Mouse (Mus musculus) C2C12 (cell line): ENCODE results near the gene Gpc6. TPM values are rescaled to one million over a fixed set of nuclear protein-coding genes. Genes with fewer than 3 reads are reported as not detected.

ENCODE experiments used
- H3K27me3 ChIP-seq: one replicate; pipeline ENCODE4 v1.6.1; 2011; ENCODE audit not compliant: control insufficient read depth, insufficient read depth, insufficient read length
- H3K36me3 ChIP-seq: one replicate; pipeline ENCODE4 v1.6.1; 2011; ENCODE audit not compliant: control insufficient read depth, insufficient read depth
- H3K4me3 ChIP-seq: one replicate; pipeline ENCODE4 v1.5.1; 2011; ENCODE audit warnings: mild to moderate bottlenecking, control low read depth; ENCODE audit not compliant: poor library complexity, insufficient read depth, severe bottlenecking
- H3K79me2 ChIP-seq: one replicate; pipeline ENCODE4 v1.6.1; 2011; ENCODE audit not compliant: control insufficient read depth, insufficient read depth
- H3K79me3 ChIP-seq: one replicate; pipeline ENCODE4 v1.6.1; 2011; ENCODE audit warnings: low read depth, control low read depth
- H3ac ChIP-seq: one replicate; pipeline ENCODE3; 2011; ENCODE audit warnings: low read depth; ENCODE audit not compliant: control insufficient read depth, insufficient read length
- CEBPB ChIP-seq: IDR thresholded peaks from one replicate; pipeline ENCODE4 v1.6.1; 2011; ENCODE audit warnings: low read depth, mild to moderate bottlenecking, control low read depth, moderate library complexity
- CTCF ChIP-seq: IDR thresholded peaks from one replicate; pipeline ENCODE4 v1.5.1; 2011; ENCODE audit not compliant: control insufficient read depth, insufficient read depth, insufficient read length
- FOSL1 ChIP-seq: IDR thresholded peaks from one replicate; pipeline ENCODE4 v1.8.0; 2011; ENCODE audit warnings: mild to moderate bottlenecking, low read length; ENCODE audit not compliant: poor library complexity, insufficient read depth, severe bottlenecking
- MAX ChIP-seq: IDR thresholded peaks from one replicate; pipeline ENCODE4 v1.6.1; 2011; ENCODE audit warnings: mild to moderate bottlenecking, control low read depth
- MYOD1 ChIP-seq: IDR thresholded peaks from one replicate; pipeline ENCODE4 v1.6.1; 2011; ENCODE audit warnings: low read depth; ENCODE audit not compliant: control insufficient read depth, insufficient read length
- MYOG ChIP-seq: IDR thresholded peaks from one replicate; pipeline ENCODE4 v1.6.1; 2011; ENCODE audit not compliant: control insufficient read depth, insufficient read length; ENCODE audit errors: extremely low read depth
- USF1 ChIP-seq: IDR thresholded peaks from one replicate; pipeline ENCODE4 v1.6.1; 2011; ENCODE audit warnings: low read depth, mild to moderate bottlenecking, control low read depth, moderate library complexity
- polyA plus RNA-seq: library from polyadenylated mRNA; unstranded; fragments of >200 nt; fragmentation: generic; extraction: Trizol; gene quantifications from one replicate; pipeline ENCODE4 v1.2.1, GENCODE M21; 2012; ENCODE audit warnings: missing spikeins

The Gpc6 gene
- polyA plus RNA-seq, 1 experiment = 9.6 TPM

DNA sequence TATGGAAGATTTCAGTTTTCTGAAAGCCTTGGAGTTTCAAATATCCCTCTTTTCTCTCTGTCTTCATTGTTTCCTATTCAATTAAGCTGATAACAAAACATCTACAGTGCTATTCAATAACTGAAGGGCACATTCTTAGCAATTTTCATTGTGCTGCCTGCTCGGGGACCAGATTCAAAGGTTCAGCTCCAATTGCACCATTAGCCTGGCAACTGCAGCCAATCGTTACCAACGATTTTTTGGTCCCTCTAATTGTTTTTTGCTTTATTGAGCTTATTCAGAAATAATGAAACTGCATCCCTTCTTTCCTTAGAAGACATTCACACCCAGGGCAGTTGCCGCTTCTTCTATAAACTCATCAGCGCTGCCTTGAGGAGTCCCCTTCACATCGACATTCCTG is 128.2 kb downstream of the Gpc6 start:
- Histone ChIP-seq H3K79me3 (no peaks in the 10 kb centered on the region), H3K27me3 (no peaks in the 10 kb centered on the region), H3K36me3 (no peaks in the 10 kb centered on the region), H3K79me2 (peaks cover 5% of the 10 kb centered on the region), H3ac (no peak overlapping the region), H3K4me3 (no peak overlapping the region)
- TF ChIP-seq MYOG (no peak), MYOD1 (no peak), FOSL1 (no peak), MAX (no peak), CTCF (no peak), CEBPB (no peak), USF1 (no peak)

DNA sequence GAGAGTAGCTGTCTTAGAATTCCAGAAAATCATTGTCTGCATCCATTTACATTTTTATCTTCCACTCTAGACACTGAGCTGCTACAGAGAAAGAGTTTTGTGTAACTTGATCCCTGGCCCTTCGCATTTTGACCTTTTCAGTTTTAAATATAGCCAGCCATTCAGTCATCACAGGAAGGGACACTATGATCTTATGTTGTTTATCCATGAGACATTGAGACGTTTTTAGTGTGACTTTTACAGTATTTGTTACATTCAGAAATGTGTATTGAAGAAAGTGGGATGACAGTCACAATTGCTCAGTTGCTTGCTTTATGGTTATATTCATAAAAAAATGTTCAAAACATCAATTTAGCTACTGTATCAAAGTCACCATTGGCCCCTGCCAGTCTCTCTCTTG is 130.0 kb downstream of the Gpc6 start:
- TF ChIP-seq FOSL1 = no peak
- no peak for TF ChIP-seq CTCF
- no peak for TF ChIP-seq MYOG
- no peak for TF ChIP-seq MYOD1
- no peak for TF ChIP-seq MAX
- TF ChIP-seq CEBPB = no peak
- no peak for TF ChIP-seq USF1
- Histone ChIP-seq H3K79me3 (no peaks in the 10 kb centered on the region), H3K27me3 (no peaks in the 10 kb centered on the region), H3ac (no peak overlapping the region), H3K79me2 (peaks cover 5% of the 10 kb centered on the region), H3K4me3 (no peak overlapping the region), H3K36me3 (no peaks in the 10 kb centered on the region)

DNA sequence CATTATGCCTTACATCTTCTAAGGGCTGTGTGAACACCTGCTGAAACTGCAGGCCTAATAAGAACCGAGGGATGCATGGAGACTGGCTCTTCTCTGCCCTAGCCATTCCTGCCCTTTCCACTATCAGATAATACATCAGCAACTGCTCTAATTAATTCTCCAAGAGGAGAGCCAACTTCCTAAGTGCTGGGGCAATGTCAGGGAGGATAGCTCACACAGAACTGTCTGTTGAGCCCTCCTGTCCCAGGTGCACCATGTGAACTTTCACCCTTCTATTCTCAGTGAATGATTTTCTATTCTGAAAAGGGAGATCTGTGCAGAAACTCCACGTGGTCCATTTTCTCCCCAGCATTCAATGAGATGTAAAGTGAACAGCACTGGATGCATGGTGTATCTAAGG is 136.0 kb downstream of the Gpc6 start:
- no peaks in the 10 kb centered on the region for H3K79me3 ChIP-seq
- H3ac ChIP-seq = no peak overlapping the region
- H3K27me3 ChIP-seq = no peaks in the 10 kb centered on the region
- H3K4me3 ChIP-seq = no peak overlapping the region
- peaks cover 5% of the 10 kb centered on the region for H3K79me2 ChIP-seq
- no peak for TF ChIP-seq MYOD1
- TF ChIP-seq CTCF = no peak
- no peaks in the 10 kb centered on the region for H3K36me3 ChIP-seq

DNA sequence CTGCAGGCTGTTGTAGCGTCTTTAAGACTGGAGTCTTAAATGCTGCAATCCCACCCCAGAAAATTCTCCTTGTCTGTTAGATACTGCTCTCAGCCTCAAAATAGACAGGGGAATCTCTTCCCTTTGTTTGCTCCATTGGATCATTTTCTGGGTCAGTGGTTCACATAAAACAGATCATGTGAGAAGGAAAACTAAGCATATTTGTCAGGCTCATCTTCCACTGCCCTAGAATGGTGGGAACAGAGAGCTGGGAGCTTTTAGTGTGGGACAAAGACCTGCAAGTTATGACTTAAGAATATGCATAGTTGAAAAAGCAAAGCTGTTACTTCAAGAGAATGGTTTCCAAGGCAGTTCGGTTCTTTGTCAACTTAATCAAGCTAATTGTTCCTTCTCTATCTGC is 136.4 kb downstream of the Gpc6 start:
- H3K27me3 ChIP-seq = no peaks in the 10 kb centered on the region
- TF ChIP-seq MYOD1 (no peak), CEBPB (no peak), MAX (no peak), MYOG (no peak), CTCF (no peak), FOSL1 (no peak), USF1 (no peak)
- peaks cover 5% of the 10 kb centered on the region for H3K79me2 ChIP-seq
- no peaks in the 10 kb centered on the region for H3K36me3 ChIP-seq
- H3ac ChIP-seq = no peak overlapping the region
- H3K4me3 ChIP-seq = no peak overlapping the region
- H3K79me3 ChIP-seq = no peaks in the 10 kb centered on the region

DNA sequence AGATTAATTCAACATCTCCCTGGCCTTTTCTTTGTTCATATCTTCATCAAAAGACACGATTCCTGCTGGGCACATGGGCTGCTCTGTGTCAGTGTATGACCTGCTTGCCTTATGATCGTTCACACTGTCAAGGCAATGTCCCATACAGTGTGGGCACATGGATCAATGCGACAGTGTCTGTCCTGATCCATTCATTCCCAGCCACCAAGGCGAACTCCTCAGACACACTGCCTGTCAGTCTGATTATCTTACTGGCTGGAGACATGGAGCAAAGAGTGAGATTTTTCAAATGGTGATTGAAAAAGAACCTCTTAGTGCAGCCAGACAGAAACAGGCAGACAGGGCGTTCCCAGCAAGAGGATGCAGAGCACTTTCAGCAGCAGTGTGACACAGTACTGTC is 143.1 kb downstream of the Gpc6 start:
- Histone ChIP-seq H3K27me3 (no peaks in the 10 kb centered on the region), H3K36me3 (no peaks in the 10 kb centered on the region), H3K4me3 (no peak overlapping the region), H3K79me2 (no peaks in the 10 kb centered on the region), H3K79me3 (no peaks in the 10 kb centered on the region), H3ac (no peak overlapping the region)
- TF ChIP-seq FOSL1 = no peak
- TF ChIP-seq MAX = no peak
- no peak for TF ChIP-seq CEBPB
- no peak for TF ChIP-seq USF1
- no peak for TF ChIP-seq MYOG
- TF ChIP-seq CTCF = no peak
- no peak for TF ChIP-seq MYOD1

DNA sequence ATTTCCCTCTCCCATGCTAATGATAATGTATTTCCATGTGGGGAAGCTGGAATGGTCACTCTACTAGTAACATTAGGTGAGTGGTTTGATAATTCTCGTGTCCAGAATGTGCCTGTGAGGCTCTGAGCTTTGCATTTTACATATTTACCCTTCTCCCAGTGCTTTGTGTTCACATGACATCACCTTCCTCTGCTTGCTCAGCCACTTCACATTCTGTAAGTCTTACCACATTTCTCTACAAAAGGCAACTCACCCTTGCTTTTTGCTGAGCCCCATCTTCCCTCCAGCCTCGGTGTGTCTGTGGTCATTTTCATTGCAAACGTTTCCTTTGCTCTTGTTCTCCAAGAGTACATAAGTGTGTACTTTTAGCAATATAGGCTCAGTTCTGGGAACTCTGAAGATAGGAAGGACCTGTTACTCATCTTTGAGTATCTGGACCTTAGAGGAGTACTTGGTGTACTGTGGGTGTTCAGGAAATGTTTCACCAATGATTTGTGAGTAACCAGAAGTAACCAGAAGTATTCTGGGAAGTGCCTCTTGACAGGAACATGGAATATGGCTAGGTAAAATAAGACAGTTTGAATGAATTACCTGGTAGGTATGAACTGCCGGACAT is 145.5 kb downstream of the Gpc6 start:
- H3K27me3 ChIP-seq = no peaks in the 10 kb centered on the region
- no peak for TF ChIP-seq CEBPB
- TF ChIP-seq MYOD1 = no peak
- TF ChIP-seq USF1 = no peak
- TF ChIP-seq MYOG = no peak
- TF ChIP-seq FOSL1 = no peak
- TF ChIP-seq MAX = no peak
- no peak for TF ChIP-seq CTCF
- no peaks in the 10 kb centered on the region for H3K36me3 ChIP-seq
- H3K79me3 ChIP-seq = no peaks in the 10 kb centered on the region
- H3K79me2 ChIP-seq = no peaks in the 10 kb centered on the region
- H3ac ChIP-seq = no peak overlapping the region
- H3K4me3 ChIP-seq = no peak overlapping the region
